In the genomic region with DNA sequence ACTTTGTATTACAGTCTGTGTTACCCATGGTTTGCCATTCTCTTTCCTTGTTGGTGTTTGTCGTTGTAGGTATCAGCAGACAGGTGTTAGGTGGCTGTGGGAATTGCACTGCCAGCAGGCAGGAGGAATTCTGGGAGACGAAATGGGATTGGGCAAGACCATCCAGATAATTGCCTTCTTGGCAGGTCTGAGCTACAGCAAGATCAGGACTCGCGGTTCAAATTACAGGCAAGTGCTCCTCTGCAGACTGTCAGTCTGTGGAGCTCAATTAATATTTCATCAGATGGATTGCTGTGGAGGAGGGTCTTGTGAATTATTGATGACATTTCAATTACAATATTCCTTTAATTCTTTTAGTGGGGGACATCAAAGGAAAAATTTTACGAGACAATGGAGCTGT, we compare ENCODE assay signal across 30 mouse cellular contexts. TPM values are rescaled to one million over a fixed set of nuclear protein-coding genes. Genes with fewer than 3 reads are reported as not detected.
DNase-seq lines count a peak whose midpoint lies in the region; ATAC-seq and TF ChIP-seq lines count a peak whose summit lies in the region.
"Had no signal": no experiment of that assay in that cellular context is flagged by ENCODE, and none has a peak within 500 bp of the region (broad histone marks: within the 10 kb centered on the region; RNA-seq: fewer than 3 reads in every experiment).

No protein-coding gene starts in this region.

- peaks cover 19% of the 10 kb centered on the region; the same call in 1 of the 2 replicates for H3K36me3 ChIP-seq in neural tube, embryonic 12.5 days
- H3K36me3 ChIP-seq in hindbrain, postnatal 0 days (ENCODE audit: insufficient read depth, low read length): peaks cover 10% of the 10 kb centered on the region

- WGBS in neural tube, embryonic 12.5 days: 71% methylated on average over 5 of the region's 5 CpGs
- 62% methylated on average over 5 of the region's 5 CpGs for WGBS in hindbrain, postnatal 0 days

- ATAC-seq in neural tube, embryonic 12.5 days (ENCODE audit: low FRiP score, low read depth): 0 out of 2 replicates have a peak, but pooled peaks have one; percentile 29
- ATAC-seq in hindbrain, postnatal 0 days: no peak
- ATAC-seq: forebrain, embryonic 13.5 days; Patski had no signal

- DNase-seq in heart, adult 11 months: peak; percentile 39
- no peak for DNase-seq in heart, postnatal 10 days
- no peak for DNase-seq in neural tube, embryonic 10.5 days (ENCODE audit: extremely low spot score, low spot score)
- peak; percentile 17 for DNase-seq in hindbrain, postnatal 0 days (ENCODE audit: low spot score)
- DNase-seq in retina, postnatal 1 day: peak; percentile 18
- no peak for DNase-seq in kidney, postnatal 4 days
- DNase-seq in kidney, adult 11 months: no peak
- DNase-seq: adrenal gland, postnatal 36 days; B cell, adult 2 months; cerebellum, adult 11-12 months; cerebellum, postnatal 10 days; heart, postnatal 4 days; kidney, postnatal 25 days; lung, postnatal 36 days; right cerebral cortex, postnatal 14 days; spleen, adult 18-20 months had no signal

- no peak overlapping the region for H3K9ac ChIP-seq in neural tube, embryonic 12.5 days
- H3K9ac ChIP-seq in hindbrain, postnatal 0 days (replicated peaks; ENCODE audit: low read length): no peak overlapping the region
- H3K9ac ChIP-seq: embryonic facial prominence, embryonic 12.5 days; forebrain, embryonic 13.5 days; heart, embryonic 15.5 days; liver, embryonic 14.5 days; lung, embryonic 15.5 days had no signal

- H3K4me3 ChIP-seq in neural tube, embryonic 12.5 days: no peak overlapping the region
- H3K4me3 ChIP-seq in hindbrain, postnatal 0 days (ENCODE audit: low read length): no peak overlapping the region
- H3K4me3 ChIP-seq: embryonic facial prominence, embryonic 12.5 days; forebrain, embryonic 13.5 days; heart, embryonic 15.5 days; lung, embryonic 15.5 days; megakaryocyte, embryonic 14.5 days had no signal

- intact Hi-C loops in heart, postnatal 10 days (cut with DNase I): no loop called here

- H3K27ac ChIP-seq in neural tube, embryonic 12.5 days: no peak overlapping the region
- no peak overlapping the region for H3K27ac ChIP-seq in hindbrain, postnatal 0 days
- H3K27ac ChIP-seq: embryonic facial prominence, embryonic 12.5 days; forebrain, embryonic 13.5 days; heart, embryonic 15.5 days; liver, embryonic 14.5 days; lung, embryonic 15.5 days had no signal

- no peak overlapping the region for H3K4me2 ChIP-seq in neural tube, embryonic 12.5 days (replicated peaks)
- H3K4me2 ChIP-seq in hindbrain, postnatal 0 days (ENCODE audit: low read depth, low read length): no peak overlapping the region
- H3K4me2 ChIP-seq: embryonic facial prominence, embryonic 12.5 days; forebrain, embryonic 13.5 days; heart, embryonic 15.5 days; lung, embryonic 15.5 days had no signal

- TF ChIP-seq CTCF in hindbrain, postnatal 0 days (IDR thresholded peaks at IDR 0.05; ENCODE audit: low read depth): no peak

- H3K9me3 ChIP-seq in neural tube, embryonic 12.5 days: no peaks in the 10 kb centered on the region
- no peaks in the 10 kb centered on the region for H3K9me3 ChIP-seq in hindbrain, postnatal 0 days (ENCODE audit: low read length)
- H3K9me3 ChIP-seq: embryonic facial prominence, embryonic 12.5 days; forebrain, embryonic 13.5 days; G1E; heart, embryonic 15.5 days; lung, embryonic 15.5 days; megakaryocyte, embryonic 14.5 days had no signal

- H3K4me1 ChIP-seq in neural tube, embryonic 12.5 days: no peaks in the 10 kb centered on the region
- H3K4me1 ChIP-seq in hindbrain, postnatal 0 days (ENCODE audit: insufficient read depth, low read length): no peaks in the 10 kb centered on the region
- H3K4me1 ChIP-seq: embryonic facial prominence, embryonic 12.5 days; forebrain, embryonic 13.5 days; lung, embryonic 15.5 days had no signal

- H3K27me3 ChIP-seq in neural tube, embryonic 12.5 days (replicated peaks): no peaks in the 10 kb centered on the region
- no peaks in the 10 kb centered on the region for H3K27me3 ChIP-seq in hindbrain, postnatal 0 days (ENCODE audit: insufficient read depth, low read length)
- H3K27me3 ChIP-seq: CH12.LX; embryonic facial prominence, embryonic 12.5 days; forebrain, embryonic 13.5 days; heart, embryonic 15.5 days; lung, embryonic 15.5 days; megakaryocyte, embryonic 14.5 days; Patski had no signal

RNA-seq across cellular contexts. Expression of a gene that starts 33.4 kb away (rescaled TPM):
- 1 to 10 TPM; 7.0 to 7.3 TPM for total RNA-seq in heart, postnatal 10 days (2021)
- polyA plus RNA-seq in neural tube, embryonic 12.5 days (2016; fragmentation: Nextera tagmentation; extraction: Ambion mirVana): 30.5 and 31.9 TPM in 2 replicates
- total RNA-seq in hindbrain, postnatal 0 days (2014; rRNA removed): 10.3 and 12.2 TPM in 2 replicates
- polyA plus RNA-seq in hindbrain, postnatal 0 days (2015; fragmentation: Nextera tagmentation; extraction: Ambion mirVana): 18.3 and 18.8 TPM in 2 replicates

RNA-seq across cellular contexts. Expression of a gene that starts 52.5 kb away (rescaled TPM):
- not detected for total RNA-seq in heart, postnatal 10 days (2021)
- polyA plus RNA-seq in neural tube, embryonic 12.5 days (2016; fragmentation: Nextera tagmentation; extraction: Ambion mirVana): 33.5 and 43.7 TPM in 2 replicates
- 17.8 and 24.2 TPM in 2 replicates for total RNA-seq in hindbrain, postnatal 0 days (2014; rRNA removed)
- polyA plus RNA-seq in hindbrain, postnatal 0 days (2015; fragmentation: Nextera tagmentation; extraction: Ambion mirVana): 24.1 and 28.0 TPM in 2 replicates
- total RNA-seq: CH12.LX; gastrocnemius, adult 8-10 months; heart, postnatal 4 days; left cerebral cortex, postnatal 36 days; neutrophil, adult 5-6 weeks had no signal
- polyA plus RNA-seq: G1E; liver, embryonic 14.5 days; Patski; thymus, postnatal 0 days had no signal

Comparison
In these comparisons a context has a peak if more than half of its experiments do, and no peak if none do; other contexts are left out.
1. DNase-seq: peak in heart, adult 11 months (single experiment), hindbrain, postnatal 0 days (single experiment) and retina, postnatal 1 day (single experiment); none in heart, postnatal 10 days (0 of 2), neural tube, embryonic 10.5 days (single experiment), kidney, postnatal 4 days (0 of 2) and kidney, adult 11 months (single experiment).
2. RNA of a gene that starts 52.5 kb away (total RNA-seq): 17.8 to 24.2 TPM in hindbrain, postnatal 0 days; not detected in heart, postnatal 10 days; every median in the first group is over 10 times any median in the second.